Mouse (Mus musculus): ENCODE measurements at regions not wholly inside any gene's neighbourhood (a gene's known extent, or its start where the extent isn't known, plus 50 kb on each side); places are given as distances from the start of the nearest gene placed in this dataset.

DNA sequence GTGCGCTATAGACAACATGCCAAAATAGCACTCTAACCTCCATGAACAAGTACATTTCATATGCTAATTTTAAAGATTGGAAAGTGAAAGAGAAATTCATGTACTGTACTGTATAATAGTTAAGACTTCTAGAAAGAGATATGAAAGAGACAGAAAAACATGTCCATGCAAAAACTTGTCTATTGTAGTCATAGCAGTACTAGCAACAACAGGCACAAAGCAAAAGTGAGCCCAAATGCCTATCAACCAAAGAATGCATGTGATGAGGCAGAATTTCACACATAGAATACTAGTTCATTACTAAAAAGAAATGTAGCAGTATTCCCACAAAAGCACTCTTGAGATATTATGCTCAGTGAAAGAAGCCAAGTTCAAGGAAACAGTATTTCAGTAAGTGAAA is 180.4 kb upstream of the Steap4 start:
- in situ Hi-C loops (cut with MboI, MseI) = no loop called here

GRCm38 (mm10) chr5:7782235-7782634 is 178.0 kb upstream of the Steap4 start:
- in situ Hi-C loops (cut with MboI, MseI) = no loop called here

DNA sequence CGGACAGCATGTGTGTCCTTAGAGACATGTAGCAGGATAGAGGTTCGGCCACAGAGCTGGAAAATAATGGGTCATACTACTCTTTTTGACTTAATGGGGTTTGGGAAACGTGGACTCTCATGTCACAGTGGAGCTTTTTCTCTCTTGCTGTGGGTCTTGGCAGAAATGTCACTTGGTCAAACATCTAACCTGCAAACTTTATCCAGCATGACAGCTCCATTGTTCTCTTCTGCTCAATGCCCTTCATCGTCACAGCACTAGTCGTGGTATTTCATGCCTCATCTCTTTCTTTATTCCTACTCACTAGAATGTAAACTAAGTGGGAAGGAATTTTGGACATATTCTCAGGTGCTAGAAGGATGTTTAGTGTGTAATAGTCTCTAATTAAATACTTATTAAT is 171.9 kb upstream of the Steap4 start:
- in situ Hi-C loops (cut with MboI, MseI) = no loop called here

GRCm38 (mm10) chr5:7789126-7789525 is 171.1 kb upstream of the Steap4 start:
- in situ Hi-C loops (cut with MboI, MseI) = no loop called here

GRCm38 (mm10) chr5:7820592-7820991 is 139.7 kb upstream of the Steap4 start:
- in situ Hi-C loops (cut with MboI, MseI) = loop anchor here (10.0 kb wide), 1 partner anchor 1106 kb away; no protein-coding TSS in a partner anchor

DNA sequence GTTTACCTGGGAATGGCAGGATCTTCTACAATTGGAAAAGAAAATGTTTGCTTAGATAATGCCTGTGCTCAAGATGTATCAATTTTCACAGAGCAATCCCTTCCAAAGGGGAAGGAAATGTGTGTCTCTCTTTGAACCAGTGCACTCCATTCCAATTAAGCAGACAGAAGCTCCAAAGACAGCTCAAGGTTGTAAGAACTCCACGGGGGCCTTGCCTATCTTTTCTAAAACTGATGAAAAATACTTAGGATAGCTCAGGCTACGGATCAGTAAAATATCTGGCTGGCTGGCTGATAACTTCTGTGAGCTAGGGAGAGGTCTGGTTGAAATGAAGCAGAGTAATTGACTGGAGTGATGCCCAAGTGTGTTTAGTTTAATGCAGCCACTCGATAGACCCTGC is 138.6 kb upstream of the Steap4 start:
- in situ Hi-C loops (cut with MboI, MseI) = loop anchor here (10.0 kb wide), 1 partner anchor 1107 kb away; no protein-coding TSS in a partner anchor

DNA sequence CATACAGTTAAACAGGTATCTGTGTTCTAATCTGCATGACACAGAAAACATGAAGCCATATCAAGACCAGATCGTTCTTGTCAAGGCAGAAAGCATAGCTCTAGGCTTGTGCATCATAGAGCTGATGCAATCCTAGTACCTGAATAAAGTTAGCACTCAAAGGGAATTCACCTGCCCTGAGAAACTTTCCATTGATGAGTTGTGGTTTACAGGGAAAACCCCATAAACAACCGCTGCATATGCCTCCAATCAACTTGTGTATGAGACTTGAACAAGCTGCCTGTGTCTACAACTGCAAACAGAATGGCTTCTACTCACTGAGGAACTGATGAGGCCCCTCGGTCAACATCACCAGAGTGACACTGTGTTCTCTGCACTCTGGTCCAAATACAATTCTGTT is 130.6 kb upstream of the Steap4 start:
- in situ Hi-C loops (cut with MboI, MseI) = loop anchor here (10.0 kb wide), 1 partner anchor 1115 kb away; no protein-coding TSS in a partner anchor

GRCm38 (mm10) chr5:7833812-7834211 is 126.4 kb upstream of the Steap4 start:
- in situ Hi-C loops (cut with MboI, MseI) = no loop called here

DNA sequence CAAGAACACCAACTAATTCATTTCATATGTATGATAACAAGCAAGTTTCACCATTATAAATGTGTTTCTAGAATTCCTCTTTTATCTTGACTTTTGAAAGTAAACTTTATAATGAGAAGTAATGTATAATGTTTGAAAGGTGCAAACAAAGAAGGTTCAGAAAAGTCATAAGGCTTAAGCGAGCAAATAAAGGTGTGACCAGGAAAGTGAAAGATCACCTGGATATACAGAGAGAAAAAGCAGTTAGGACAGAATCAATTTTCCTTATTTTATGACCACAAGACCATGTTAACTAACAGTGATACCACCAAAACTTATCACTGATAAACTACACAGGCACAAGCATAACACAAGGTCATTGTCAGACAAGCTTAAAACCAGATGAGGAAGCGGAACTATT is 97.2 kb upstream of the Steap4 start:
- in situ Hi-C loops (cut with MboI, MseI) = no loop called here

GRCm38 (mm10) chr5:7866041-7866641 is 94.1 kb upstream of the Steap4 start:
- in situ Hi-C loops (cut with MboI, MseI) = no loop called here

DNA sequence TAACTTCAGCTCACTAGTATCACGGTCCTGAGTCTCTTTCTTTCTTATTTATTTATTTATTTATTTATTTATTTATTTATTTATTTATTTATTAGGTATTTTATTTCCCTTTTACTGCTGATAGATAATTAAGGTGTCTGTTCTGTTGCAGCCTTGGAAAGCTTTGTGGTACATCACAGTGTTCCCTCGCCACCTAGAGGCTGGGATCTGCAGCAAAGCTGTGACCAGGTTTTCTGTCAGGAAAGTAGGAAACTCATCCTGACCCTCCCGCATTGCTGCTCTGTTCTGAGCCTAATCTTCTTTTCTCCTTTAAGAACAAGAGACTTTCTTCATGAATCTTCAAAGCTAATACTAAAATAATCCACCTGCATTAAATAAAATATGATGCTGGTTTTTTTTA is 60.7 kb upstream of the Steap4 start:
- in situ Hi-C loops (cut with MboI, MseI) = no loop called here
